Mouse (Mus musculus): Measurements from ENCODE around the gene Scd2.

DNA sequence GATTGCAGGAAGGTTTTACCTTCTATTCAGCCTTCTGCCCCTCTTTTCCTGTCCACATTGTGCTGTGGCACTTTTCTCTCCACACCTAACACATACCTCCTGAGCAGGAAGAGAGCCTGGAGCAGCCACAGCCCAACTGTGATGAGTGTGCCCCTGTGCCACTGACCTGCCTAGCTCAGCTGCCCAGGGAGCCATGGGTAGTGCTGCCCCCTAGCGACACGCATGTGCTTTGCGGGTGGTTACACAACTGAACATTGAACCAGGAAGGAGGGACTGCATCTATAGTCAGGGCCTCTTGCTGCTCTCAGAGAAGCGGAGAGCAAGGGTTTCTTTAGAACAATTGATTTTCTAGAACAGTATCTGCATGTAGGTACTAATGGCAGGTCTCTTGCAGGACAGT, 2.3 kb downstream of the Scd2 start:
- peak; percentile 100 for TF ChIP-seq CTCF (IDR thresholded peaks at IDR 0.05; ENCODE audit: low read depth)
- TF ChIP-seq EP300 (IDR thresholded peaks at IDR 0.05; ENCODE audit: low read depth), result no peak

Measured in liver, embryonic 14.5 days (tissue).